Mouse (Mus musculus) 3134 (cell line): ENCODE data around the gene Cdk8.
"Not testable (repeated sequence)": the region's sequence is repeated elsewhere in the genome, so short reads cannot be mapped to it uniquely, and the experiment has no call there.

Source experiments
- DNase-seq: peaks from one replicate; pipeline ENCODE4 v3.0.0-alpha.2; 2011; ENCODE audit warnings: low spot score; ENCODE audit not compliant: insufficient read length; ENCODE audit errors: extremely low read depth

Cdk8 gene

DNA sequence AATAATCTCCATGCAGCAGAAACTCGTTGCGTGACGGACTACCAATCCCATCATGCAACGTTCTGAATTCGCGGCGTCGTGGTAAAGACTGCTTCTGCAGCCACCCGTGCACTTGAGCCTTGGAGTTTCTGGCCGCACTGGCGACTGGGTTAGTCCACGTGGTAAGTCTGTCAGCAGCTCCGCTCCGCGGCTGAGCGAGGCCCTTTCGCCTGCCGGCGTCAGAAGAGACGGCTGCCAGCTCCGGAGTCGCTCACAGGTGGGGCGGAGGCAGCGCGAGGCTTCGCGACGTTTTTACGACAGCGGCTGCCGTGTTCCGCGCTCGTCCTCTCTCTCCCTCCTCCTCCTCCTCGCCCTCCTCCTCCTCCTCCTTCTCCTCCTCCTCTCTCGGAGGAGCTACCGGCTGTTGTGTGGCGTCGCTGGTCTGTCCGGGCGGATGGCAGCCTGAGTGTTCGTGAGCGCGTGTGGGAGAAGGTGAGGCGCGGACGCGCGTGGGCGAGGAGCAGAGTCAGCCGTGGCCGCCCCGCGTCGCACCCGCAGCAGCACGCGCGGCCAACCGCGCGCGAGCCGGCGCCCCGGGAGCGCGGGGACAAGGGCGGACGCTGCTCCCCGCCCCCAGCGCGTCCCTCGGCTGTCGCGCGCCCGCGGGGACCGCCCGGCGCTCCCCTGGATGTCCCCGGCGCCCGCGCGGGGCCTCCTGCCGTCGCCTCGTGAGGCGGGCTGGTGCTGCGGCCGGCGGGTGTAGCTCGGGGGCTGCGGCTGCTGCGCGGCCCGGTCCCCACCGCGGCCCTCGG lies at the start of gene Cdk8:
Cdk8 (plus strand) TSS at position 367 of the 791 bp plus-strand sequence.
- DNase-seq, result peak; percentile 98

DNA sequence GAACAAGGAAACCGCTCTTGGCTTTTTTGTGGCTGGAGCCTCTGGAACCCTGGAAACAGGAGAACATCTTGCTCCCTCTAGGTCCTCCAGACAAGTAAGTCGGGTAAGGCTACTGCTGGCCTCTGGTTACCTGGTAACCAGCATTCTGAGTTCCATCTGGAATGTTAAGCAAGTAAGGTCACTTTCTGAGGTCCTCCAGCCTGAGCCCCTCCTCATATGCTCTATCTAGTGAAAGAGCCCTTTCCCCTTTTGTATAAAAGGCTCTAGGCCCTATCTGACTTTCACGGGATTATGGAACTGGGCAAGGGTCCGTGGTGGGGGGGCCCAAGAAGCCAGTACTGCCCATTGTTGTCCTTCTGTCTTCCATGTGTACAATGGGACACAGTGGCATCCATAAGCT lies 45.8 kb upstream of the Cdk8 start, which contains the start of gene 1700001J03Rik:
1700001J03Rik (minus strand) TSS at position 101 of the 400 bp plus-strand sequence.
- not testable (repeated sequence) for DNase-seq

DNA sequence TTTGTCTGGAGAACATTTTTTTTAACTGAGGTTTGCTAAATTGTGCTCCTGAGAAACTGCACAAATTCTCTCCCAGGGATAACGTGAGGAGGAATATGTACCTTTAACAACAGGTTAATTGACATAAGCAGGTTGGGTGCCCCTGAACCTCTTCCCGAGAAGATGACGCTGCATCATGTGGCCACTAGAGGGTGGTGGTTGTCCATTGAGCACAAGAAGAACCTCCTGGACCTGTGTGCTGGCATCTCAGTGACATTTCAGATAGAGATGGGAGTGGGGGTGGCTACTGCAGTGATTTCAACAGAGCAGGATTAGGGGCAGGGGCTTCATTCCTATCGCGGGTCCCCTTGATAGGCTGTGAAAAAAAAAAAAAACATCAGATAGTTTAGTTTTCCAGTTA lies 43.6 kb upstream of the Cdk8 start:
- DNase-seq, result not testable (repeated sequence)

DNA sequence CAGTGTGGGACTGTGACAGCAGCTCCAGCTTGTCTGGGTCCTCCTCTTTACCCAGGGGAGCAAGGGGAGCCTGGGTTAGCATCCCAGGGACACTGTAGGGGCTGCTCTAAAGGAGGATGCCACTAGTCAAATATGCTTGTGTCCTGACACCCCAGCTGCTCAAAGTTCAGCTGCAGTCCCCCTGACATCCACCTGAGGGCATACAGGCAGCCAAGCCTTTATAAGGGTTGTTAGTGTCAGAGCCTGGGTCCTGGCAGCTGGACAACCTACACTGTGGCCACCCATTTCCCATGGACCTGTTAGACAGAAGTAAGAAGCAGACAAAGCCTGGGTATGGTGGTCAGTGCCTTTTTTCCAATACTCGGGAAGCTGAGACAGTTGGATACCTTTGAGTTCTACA lies 42.9 kb upstream of the Cdk8 start:
- no peak for DNase-seq

DNA sequence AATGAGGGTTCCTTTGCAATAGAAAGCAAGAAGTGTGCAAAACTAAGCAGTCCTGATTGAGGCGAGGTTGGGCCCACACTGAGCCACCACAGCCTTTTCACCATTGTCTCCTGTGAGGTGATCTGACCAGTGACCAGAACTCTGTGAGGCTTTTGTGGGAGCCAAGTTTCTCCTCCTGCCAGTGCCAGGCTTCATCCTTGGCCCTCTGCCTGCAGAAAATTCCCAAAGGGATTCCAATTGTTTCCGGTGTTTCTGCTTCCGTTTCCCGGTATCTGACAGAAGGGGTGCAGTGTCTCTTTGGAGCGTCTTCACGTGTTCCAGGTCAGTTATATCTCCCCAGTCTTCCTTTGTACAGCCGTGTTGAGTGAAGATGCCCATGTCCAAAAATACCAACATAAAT lies 42.3 kb upstream of the Cdk8 start:
- no peak for DNase-seq

DNA sequence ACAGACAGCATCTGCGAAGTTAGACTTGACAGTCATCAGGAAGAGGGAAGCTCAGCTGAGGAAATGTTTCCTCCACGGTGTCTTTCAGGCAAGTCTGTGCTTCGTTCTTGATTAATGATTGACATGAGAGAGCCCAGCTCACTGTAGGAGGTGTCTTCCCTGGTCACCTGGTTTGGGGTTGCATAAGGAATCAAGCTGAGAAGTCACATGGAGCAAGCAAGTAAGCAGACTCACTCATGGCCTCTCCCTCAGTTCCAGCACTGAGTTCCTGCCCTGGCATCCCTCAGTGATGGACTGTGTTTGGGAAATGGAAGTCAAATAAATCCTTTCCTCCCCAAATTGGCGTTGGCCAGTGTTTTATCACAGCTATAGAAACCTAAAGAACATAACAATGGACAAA lies 40.9 kb upstream of the Cdk8 start:
- DNase-seq, result no peak

DNA sequence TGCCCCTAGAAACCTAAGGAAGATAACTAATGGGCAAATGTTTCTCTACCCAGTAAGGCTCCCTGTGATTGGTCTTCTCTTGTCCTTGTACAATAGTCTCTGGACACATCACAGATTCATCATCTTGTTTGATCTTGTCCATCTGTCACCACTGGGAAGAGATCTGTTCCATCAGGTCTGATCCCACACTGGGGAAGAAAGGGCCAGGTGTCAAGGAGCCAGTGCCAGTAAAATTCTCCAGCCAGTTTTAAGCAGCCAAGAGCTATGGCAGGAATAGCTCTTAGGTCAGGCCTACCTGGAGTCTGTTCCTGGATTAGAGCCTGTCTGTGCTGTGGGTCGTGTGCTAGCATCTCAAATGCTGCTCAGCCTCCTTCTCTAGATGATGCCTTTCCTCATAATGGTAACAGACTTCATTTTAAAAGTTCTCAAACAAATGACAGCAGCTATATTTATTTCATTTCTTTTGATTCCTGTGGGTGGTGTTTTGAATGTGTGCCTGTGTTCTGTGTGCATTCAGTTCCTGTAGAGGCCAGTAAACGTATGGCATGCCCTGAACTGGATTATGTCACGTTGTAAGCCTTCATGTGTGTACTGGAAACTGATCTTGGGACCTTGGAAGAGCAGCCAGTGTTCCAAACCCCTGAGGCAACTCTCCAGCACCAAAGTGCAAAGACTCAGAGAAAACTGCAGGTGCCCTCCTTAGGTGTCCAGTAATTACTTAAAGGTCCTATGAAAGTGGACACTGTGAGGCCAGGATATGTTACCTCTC lies 40.3 kb upstream of the Cdk8 start:
- no peak for DNase-seq

DNA sequence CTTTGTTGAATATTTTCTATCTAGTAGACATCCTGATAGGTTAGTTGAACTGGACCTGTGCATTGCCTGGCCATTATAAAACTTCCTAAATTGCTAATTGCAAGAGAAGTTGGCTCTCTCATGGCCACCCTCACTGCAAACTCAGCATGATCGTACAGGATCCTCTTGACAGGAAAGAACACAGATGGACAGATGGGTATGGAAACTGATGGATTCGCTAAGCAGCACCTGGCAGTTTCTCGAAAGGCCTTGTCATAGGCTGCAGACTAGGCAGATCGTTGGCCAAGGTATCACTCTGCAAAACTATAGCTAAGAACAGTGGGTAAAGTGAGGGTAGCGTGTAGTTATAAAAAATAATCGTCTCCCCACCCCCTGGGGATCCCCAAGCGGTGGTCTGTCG lies 37.7 kb upstream of the Cdk8 start:
- DNase-seq, result no peak

DNA sequence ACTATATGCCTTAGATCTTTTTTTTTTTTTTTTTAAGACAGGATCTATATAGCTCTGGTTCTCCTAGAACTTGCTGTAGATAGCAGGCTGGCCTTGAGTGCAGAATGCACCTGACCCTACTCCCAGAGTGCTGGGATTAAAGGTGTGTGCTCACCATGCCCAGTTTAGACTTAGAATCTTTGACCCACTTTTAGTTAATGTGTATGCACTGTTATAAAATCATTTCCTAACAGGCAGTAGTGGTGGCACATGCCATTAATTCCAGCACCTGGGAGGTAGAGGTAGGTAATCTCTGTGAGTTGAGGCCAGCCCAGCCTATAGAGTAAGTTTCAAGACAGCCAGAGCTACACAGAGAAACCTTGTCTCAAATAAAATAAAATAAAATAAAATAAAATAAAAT lies 32.0 kb upstream of the Cdk8 start:
- no peak for DNase-seq

DNA sequence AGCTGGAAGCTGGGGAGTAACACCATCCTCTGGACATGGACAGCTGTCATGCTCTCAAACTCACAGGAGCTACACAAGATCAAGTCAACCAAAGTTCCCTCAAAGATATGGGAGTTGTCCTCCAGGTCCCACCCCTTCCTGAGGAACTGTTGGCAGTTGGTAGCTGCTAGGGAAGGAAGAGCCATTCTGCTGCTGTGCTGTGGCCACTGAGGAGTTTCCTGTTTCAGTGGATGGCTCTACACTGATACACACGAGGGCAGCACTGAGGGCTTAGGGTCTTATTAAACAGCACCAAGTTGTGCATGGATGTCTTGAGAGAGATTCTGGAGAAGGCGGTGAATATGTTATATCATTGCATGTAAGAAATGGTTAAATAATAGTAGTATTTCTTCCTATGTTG lies 31.5 kb upstream of the Cdk8 start:
- DNase-seq, result no peak

DNA sequence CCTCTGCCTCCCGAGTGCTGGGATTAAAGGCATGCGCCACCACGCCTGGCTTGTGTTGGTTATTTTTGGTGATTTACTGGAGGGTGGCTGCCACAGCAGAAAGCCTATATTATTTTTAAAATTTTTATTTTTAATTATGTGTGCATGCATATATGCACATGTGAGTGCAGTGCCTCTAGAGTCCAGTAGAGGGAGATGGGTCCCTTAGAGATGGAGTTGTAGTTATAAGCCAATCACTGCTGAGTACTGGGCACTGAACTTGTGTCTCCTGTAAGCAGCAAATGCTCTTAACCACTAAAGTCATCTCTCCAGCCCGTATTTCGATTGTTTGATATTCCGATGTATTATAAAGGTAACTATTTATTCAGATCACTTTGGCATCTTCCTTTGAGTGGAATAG lies 30.4 kb upstream of the Cdk8 start:
- DNase-seq, result no peak

DNA sequence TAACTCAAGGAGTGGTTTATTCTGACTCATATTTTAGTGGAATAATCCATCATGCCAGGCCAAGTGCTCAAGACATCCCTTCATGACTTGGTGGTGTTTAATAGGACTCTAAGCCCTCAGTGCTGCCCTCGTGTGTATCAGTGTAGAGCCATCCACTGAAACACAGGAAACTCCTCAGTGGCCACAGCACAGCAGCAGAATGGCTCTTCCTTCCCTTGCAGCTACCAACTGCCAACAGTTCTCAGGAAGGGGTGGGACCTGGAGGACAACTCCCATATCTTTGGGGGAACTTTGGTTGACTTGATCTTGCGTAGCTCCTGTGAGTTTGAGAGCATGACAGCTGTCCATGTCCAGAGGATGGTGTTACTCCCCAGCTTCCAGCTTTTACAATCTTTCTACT lies 27.1 kb upstream of the Cdk8 start:
- DNase-seq, result peak; percentile 31

DNA sequence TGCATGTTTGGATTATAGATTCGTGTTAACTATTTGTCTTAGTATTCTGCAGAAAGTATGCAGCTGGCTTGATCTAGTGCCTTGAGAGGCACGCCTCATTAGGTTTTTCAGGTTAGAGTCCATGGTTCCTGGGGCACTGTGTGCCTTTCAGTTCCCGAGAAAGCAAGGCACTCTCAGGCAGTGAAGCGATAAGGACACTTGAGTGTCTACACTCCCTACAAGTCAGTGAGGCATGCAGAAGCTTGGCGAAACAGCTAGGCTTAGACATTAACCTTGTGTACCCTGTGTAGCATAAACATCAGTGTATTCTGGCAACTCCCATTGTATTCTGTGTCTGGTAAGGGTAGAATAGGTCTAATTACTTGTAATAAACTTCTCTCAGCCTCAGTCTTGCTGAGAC lies 25.5 kb upstream of the Cdk8 start:
- DNase-seq, result no peak

DNA sequence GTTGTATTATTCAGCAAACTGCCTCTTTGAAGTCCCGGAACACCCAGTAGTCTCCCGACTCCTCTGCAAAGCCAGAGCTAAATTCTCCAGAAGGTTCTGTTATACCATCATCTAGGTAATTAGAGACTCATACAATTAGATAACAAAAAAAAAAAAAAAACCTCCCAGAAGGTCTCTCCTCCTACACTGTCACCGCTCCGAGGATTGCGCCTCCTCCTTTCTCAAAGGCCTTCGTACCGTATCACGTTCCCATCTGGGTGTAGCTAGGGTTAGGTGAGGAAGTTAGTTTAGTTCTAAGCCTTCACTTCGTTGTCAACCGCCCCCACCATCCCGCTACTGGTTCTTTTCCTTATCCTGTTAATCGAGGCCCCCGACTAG lies 10.5 kb upstream of the Cdk8 start:
- DNase-seq, result no peak

DNA sequence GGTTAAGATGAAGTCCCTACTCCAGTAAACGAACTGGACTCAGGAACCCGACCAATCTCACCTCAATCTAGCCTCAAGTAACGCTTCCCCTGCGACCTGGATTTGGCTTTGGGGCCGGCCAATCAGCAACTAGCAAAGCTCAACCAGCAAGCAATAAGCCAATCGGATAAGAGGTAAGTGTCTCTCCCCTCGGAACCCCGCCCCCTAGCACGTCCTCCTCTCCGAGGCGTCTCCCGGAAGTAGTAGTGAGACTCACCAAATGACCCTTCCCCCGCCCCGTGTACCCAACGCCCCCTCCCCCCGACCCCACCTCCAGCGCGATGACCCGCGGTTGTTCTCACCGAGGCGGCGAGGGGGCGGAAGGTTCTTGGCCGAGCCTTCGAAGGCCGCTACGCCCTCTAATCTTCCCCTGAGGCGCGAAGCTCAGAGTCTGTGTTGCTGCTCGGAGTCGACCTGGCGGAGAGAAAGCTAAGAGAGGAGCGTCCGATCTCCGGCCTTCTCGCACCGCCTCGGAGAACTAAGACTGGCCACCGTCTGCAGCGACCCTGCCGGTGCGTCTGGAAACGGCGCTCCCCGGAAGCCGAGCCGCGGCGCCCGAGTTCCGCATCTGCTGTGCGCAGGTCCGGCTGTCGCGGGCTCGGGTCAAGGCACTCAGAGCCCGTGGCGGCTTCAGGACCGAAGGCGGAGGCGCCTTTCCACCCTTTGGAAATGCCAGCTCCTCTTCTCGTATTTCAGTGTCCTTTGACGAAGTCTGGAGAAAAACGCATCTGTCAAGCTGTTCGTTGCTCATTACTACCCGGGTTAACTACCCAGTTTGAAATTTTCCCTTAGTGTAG lies 9.9 kb upstream of the Cdk8 start, which contains the start of gene Rnf6:
Rnf6 (minus strand) TSS at position 677 of the 836 bp plus-strand sequence.
- DNase-seq, result peak; percentile 90

DNA sequence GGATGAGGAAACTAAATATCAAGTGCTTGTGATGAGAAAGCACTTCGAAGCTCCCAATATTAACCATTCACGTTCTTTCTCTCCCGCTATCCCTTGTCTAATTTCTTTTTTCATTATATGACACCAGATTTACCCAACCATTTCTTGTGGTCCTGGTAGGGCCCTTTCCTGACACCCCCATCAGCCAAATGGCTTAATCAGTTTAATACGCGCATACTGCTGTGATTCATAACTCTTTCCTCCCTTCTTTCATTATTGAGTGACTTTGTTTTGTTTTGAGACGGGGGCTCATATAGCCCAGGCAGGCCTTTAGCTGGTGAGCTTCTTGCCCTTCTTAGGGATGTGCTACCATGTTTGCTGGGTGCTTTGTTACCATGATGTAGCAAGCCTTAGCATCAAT lies 9.3 kb upstream of the Cdk8 start:
- DNase-seq, result no peak

DNA sequence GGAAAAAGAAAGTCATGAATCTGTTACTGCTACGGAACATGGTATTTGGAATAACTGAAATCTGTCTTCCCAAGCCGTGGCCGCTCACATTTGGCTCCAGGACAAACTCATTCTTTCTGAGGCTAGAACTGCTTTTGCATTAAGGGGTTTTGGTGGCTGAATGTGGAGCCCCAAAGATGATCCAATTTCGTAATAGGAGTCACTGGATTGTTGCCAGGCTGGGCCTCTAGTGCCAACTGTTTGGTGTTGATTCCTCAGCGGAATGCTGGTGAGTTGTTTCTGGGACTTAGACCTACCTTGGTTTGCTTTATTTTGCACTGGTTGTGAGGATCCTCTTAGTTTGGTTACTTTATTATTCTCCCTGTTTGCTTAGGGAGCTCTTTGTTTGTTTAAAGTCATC lies 7.2 kb upstream of the Cdk8 start:
- no peak for DNase-seq

DNA sequence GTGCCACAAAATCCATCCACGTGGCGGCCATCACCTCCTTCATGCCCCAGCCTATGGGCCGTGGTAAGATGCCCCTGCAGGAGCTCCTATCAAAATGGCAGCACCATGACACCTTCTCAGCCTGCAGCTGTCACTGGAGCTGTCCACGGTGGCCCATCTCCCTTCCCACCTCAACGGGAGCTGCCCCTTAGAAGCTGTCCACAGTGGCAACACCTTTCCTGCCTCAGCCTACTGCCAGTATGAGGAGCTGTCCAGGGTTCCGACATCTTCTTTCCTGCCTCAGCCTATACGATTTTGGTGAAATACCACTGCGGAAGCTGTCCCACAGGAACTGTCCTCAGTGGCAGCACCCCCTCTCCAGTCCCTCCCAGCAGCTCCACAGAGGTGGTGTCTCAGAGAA lies 3.5 kb upstream of the Cdk8 start:
- no peak for DNase-seq

DNA sequence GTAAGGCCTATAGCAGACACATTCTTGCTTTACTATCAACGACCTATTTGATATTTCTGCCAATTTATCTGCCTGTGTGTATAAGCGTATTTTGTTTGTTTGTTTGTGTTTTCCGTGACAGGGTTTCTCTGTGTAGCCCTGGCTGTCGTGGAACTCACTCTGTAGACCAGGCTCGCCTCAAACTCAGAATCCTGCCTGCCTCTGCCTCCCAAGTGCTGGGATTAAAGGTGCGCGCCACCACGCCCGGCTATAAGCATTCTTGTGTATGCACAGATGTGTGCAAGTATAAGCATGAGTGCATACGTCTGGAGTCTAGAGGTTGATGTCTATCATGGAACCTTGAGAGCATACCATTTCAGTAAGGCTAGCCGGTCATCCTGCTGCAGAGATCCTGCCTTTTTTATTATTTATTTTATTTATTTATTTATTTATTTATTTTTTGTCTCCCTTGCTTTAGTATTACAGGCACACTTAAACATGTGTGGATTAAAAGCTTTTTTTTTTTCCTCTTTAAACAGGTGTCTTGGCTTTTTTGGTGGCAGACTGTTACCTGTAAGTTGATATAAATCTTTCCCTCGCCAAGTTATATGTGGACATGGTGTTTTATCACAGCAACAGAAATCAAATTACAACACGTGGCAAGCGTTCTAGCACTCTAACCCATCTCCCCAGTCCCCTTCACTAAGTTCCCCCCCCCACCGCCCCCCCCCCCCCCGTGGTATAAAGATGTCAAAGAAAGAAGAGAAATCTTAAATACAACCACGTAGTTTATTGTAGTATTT lies 970 bp upstream of the Cdk8 start:
- no peak for DNase-seq

DNA sequence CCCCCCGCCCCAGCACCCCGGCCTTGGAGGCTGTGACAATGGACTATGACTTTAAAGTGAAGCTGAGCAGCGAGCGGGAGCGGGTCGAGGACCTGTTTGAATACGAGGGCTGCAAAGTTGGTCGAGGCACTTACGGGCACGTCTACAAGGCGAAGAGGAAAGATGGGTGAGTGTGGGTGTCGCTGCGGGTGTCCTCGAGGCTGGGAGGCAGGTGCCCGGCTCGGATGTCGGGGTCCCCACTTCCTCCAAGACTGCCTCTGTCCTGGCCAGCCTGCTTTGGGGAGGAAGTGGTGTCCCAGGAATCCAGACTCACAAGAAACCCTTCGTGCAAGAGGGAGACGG lies 596 bp downstream of the Cdk8 start:
- DNase-seq, result peak; percentile 72
